Mouse (Mus musculus): Measurements from ENCODE around the gene Tspan1.

- no peak for TF ChIP-seq CTCF (IDR thresholded peaks at IDR 0.05; ENCODE audit: low read depth, low read length)
- TF ChIP-seq POLR2AphosphoS5 (IDR thresholded peaks at IDR 0.05; ENCODE audit: insufficient replicate concordance, low read depth, low read length): no peak
- TF ChIP-seq GATA1 (IDR thresholded peaks at IDR 0.05; ENCODE audit: borderline replicate concordance, low read length): no peak
Observed at GRCm38 (mm10) chr4:116141736-116142135, 25.7 kb downstream of the Tspan1 start.

Data from G1E (cell line).